Comparison of ENCODE assay signal across 8 mouse cellular contexts in genomic region chr12:3426530-3427034, GRCm38 (mm10). TPM values are rescaled to one million over a fixed set of nuclear protein-coding genes. Genes with fewer than 3 reads are reported as not detected.
DNase-seq lines count a peak whose midpoint lies in the region; ATAC-seq lines count a peak whose summit lies in the region.

Gene Asxl2 (plus strand): TSS chr12:3426857.

- peak; percentile 99 for DNase-seq in Muller cell, postnatal 12 days (ENCODE audit: inconsistent ontology term)
- peak; percentile 100 for DNase-seq in cerebellum, adult 9-11 months
- peak; percentile 98 to 99 for DNase-seq in frontal cortex, adult 2 months (ENCODE audit: extremely low spot score in 1 of 2, low spot score in 1 of 2)
- DNase-seq in hindbrain, embryonic 11.5 days (ENCODE audit: low spot score), result peak; percentile 100
- DNase-seq in layer of hippocampus, postnatal 10 days (ENCODE audit: low spot score in 2 of 2), result peak; percentile 97 to 98
- peak; percentile 100 for DNase-seq in lung, postnatal 10 days
- peak; percentile 99 for DNase-seq in ovary, postnatal 36 days (ENCODE audit: low spot score)
- peak; percentile 98 for DNase-seq in thymus, postnatal 25 days

- peak within 1 kb of the TSS; percentile 94 for H3K4me3 ChIP-seq in hindbrain, embryonic 11.5 days (ENCODE audit: low read depth, low read length)

- no peaks in the 10 kb centered on the region for H3K27me3 ChIP-seq in hindbrain, embryonic 11.5 days (ENCODE audit: control insufficient read depth, insufficient read depth, low read length)

- peak; percentile 95 for ATAC-seq in hindbrain, embryonic 11.5 days (ENCODE audit: low FRiP score)

- 1% methylated on average over 53 of the region's 53 CpGs for WGBS in hindbrain, embryonic 11.5 days

- H3K36me3 ChIP-seq in hindbrain, embryonic 11.5 days (ENCODE audit: control insufficient read depth, insufficient read depth, low read length), result no peaks in the 10 kb centered on the region

- H3K4me2 ChIP-seq in hindbrain, embryonic 11.5 days (replicated peaks; ENCODE audit: low read depth, low read length), result peak within 1 kb of the TSS; percentile 63

- H3K9me3 ChIP-seq in hindbrain, embryonic 11.5 days (ENCODE audit: control insufficient read depth, low read length), result no peaks in the 10 kb centered on the region

- H3K4me1 ChIP-seq in hindbrain, embryonic 11.5 days (replicated peaks; ENCODE audit: control insufficient read depth, insufficient read depth, low read length), result no peaks in the 10 kb centered on the region

- peak within 1 kb of the TSS; percentile 89 for H3K9ac ChIP-seq in hindbrain, embryonic 11.5 days (ENCODE audit: low read depth, low read length)

- H3K27ac ChIP-seq in hindbrain, embryonic 11.5 days (ENCODE audit: low read depth, low read length), result peak within 1 kb of the TSS; percentile 89

RNA-seq across cellular contexts. Expression of gene Asxl2, which starts in this region (rescaled TPM):
- 10.3 and 12.0 TPM in 2 replicates for polyA plus RNA-seq in frontal cortex, adult 2 months (2012; rRNA removed)
- 13.2 and 21.3 TPM in 2 replicates for polyA plus RNA-seq in hindbrain, embryonic 11.5 days (2014; fragmentation: Nextera tagmentation; extraction: Ambion mirVana)
- 10 to 100 TPM; 27.0 to 27.8 TPM for total RNA-seq in layer of hippocampus, postnatal 10 days (2021)

Comparison
In these comparisons a context has a peak if more than half of its experiments do, and no peak if none do; other contexts are left out.
1. Peak in every context shown above with its lines: DNase-seq, ATAC-seq, H3K4me3 ChIP-seq and H3K27ac ChIP-seq.